Mouse (Mus musculus): ENCODE data around the gene Rsg1. TPM values are rescaled to one million over a fixed set of nuclear protein-coding genes. Genes with fewer than 3 reads are reported as not detected.

The Rsg1 gene
- polyA plus RNA-seq, 2 experiments, result 0.56 to 0.78 TPM

DNA sequence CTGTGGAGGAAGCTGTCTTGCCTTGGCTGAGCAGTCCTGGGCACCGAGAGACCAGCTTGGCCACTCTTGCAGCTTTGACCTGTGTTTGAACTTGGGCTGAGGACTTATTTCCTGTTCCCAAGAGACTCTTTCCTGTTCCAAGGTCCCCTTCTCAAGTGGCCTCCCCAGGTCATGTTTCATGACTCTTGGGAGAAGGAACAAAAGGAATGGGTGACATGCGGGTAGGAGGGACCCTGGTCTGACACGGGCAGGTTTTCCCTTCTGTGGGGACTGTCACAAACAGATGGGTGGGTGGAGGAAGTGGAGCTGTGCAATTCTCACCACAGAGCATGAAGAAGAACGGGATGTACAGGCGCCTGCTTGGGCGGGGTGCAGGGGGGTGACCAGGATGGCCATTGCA is 58.0 kb downstream of the Rsg1 start:
- TF ChIP-seq EP300 (IDR thresholded peaks at IDR 0.05; ENCODE audit: low read depth) (no peak), CTCF (IDR thresholded peaks at IDR 0.05; ENCODE audit: low read depth) (no peak)
- no peak for DNase-seq (ENCODE audit: low read depth in 3 of 3, low spot score in 3 of 3)
- H3K9me3 ChIP-seq (ENCODE audit: control insufficient read depth, low read length), result no peaks in the 10 kb centered on the region
- H3K36me3 ChIP-seq (replicated peaks; ENCODE audit: control insufficient read depth, insufficient read depth, low read depth), result no peaks in the 10 kb centered on the region
- H3K27me3 ChIP-seq (ENCODE audit: control insufficient read depth, insufficient read depth, low read length), result no peaks in the 10 kb centered on the region; the same call in 1 of the 2 replicates
- H3K4me3 ChIP-seq (ENCODE audit: insufficient read depth in 1 of 2, low read depth in 2 of 2, low read length in 2 of 2), result no peak overlapping the region
- no peaks in the 10 kb centered on the region for H3K4me1 ChIP-seq (replicated peaks; ENCODE audit: control insufficient read depth in 2 of 2, insufficient read depth in 2 of 2, low read length in 1 of 2)
- H3K4me2 ChIP-seq (ENCODE audit: low read depth), result no peak overlapping the region
- H3K27ac ChIP-seq, result no peak overlapping the region
- H3K9ac ChIP-seq (replicated peaks), result no peak overlapping the region
- 22% methylated on average over 6 of the region's 6 CpGs for WGBS (ENCODE audit: insufficient replicate concordance)
- ATAC-seq (ENCODE audit: insufficient read depth), result peak; percentile 24; the same call in 1 of the 2 replicates

DNA sequence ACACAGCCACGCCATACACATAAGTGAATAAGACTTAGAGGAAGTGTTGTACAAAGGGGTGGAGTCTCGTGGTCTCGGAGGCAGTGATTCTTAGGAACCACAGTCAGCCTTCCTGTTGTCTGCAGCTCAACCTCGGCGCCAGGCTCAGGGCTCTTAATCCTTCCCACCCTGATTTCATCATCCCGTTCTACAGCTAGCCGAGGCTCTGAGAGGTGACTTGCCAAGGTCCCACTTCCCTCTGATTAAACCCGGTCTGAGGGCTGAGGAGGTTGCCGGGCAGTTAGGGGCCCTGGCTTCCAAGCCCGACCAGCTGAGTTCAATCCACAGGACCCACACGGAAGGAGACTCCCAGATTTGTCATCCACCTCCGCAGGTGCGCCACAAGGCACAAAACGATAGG is 59.1 kb downstream of the Rsg1 start:
- DNase-seq (ENCODE audit: low read depth in 3 of 3, low spot score in 3 of 3) (no peak), ATAC-seq (ENCODE audit: insufficient read depth) (peak; percentile 13; the same call in 1 of the 2 replicates)
- Histone ChIP-seq H3K4me2 (ENCODE audit: low read depth) (no peak overlapping the region), H3K9ac (replicated peaks) (no peak overlapping the region), H3K4me1 (replicated peaks; ENCODE audit: control insufficient read depth in 2 of 2, insufficient read depth in 2 of 2, low read length in 1 of 2) (peaks cover 0 to 7% of the 10 kb centered on the region in 2 experiments; a peak in 1 of 4 replicates), H3K27ac (no peak overlapping the region), H3K36me3 (replicated peaks; ENCODE audit: control insufficient read depth, insufficient read depth, low read depth) (no peaks in the 10 kb centered on the region), H3K9me3 (ENCODE audit: control insufficient read depth, low read length) (no peaks in the 10 kb centered on the region), H3K27me3 (ENCODE audit: control insufficient read depth, insufficient read depth, low read length) (no peaks in the 10 kb centered on the region; the same call in 1 of the 2 replicates), H3K4me3 (ENCODE audit: insufficient read depth in 1 of 2, low read depth in 2 of 2, low read length in 2 of 2) (no peak overlapping the region)
- TF ChIP-seq CTCF (IDR thresholded peaks at IDR 0.05; ENCODE audit: low read depth) (no peak), EP300 (IDR thresholded peaks at IDR 0.05; ENCODE audit: low read depth) (no peak)
- 5% methylated on average over 14 of the region's 14 CpGs for WGBS (ENCODE audit: insufficient replicate concordance)

DNA sequence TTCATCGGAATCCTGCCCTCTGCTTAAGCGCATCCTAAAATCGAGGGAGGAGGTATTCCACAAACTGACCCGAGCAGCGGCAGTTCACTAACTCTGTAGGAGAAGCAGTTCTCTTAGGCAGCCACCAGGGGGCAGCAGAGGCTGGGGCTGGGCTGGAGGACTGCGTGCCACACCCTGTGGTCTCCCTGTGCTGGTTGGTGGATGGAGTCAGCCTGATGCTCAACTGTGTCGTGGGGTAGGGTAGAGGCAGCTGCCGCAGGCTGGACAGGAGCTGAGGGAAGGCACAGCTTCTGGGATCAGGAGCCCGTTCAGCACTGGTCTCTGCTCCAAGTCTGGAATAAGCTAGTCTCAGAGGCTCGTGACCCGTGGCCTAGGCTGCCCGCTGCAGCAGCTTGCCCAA is 59.5 kb downstream of the Rsg1 start:
- no peaks in the 10 kb centered on the region for H3K36me3 ChIP-seq (replicated peaks; ENCODE audit: control insufficient read depth, insufficient read depth, low read depth)
- no peak overlapping the region for H3K9ac ChIP-seq (replicated peaks)
- H3K9me3 ChIP-seq (ENCODE audit: control insufficient read depth, low read length), result no peaks in the 10 kb centered on the region
- H3K4me1 ChIP-seq (replicated peaks; ENCODE audit: control insufficient read depth in 2 of 2, insufficient read depth in 2 of 2, low read length in 1 of 2), result peaks cover 0 to 9% of the 10 kb centered on the region in 2 experiments; a peak in 1 of 4 replicates
- no peak overlapping the region for H3K27ac ChIP-seq
- H3K4me3 ChIP-seq (ENCODE audit: insufficient read depth in 1 of 2, low read depth in 2 of 2, low read length in 2 of 2), result no peak overlapping the region
- no peak overlapping the region for H3K4me2 ChIP-seq (ENCODE audit: low read depth)
- peak in 2 of 3 experiments; percentile 34 to 51 for DNase-seq (ENCODE audit: low read depth in 3 of 3, low spot score in 3 of 3)
- TF ChIP-seq CTCF (IDR thresholded peaks at IDR 0.05; ENCODE audit: low read depth) (peak; percentile 100), EP300 (IDR thresholded peaks at IDR 0.05; ENCODE audit: low read depth) (no peak)
- no peaks in the 10 kb centered on the region; the same call in 1 of the 2 replicates for H3K27me3 ChIP-seq (ENCODE audit: control insufficient read depth, insufficient read depth, low read length)
- ATAC-seq (ENCODE audit: insufficient read depth), result peak; percentile 29
- 14% methylated on average over 12 of the region's 12 CpGs for WGBS (ENCODE audit: insufficient replicate concordance)

DNA sequence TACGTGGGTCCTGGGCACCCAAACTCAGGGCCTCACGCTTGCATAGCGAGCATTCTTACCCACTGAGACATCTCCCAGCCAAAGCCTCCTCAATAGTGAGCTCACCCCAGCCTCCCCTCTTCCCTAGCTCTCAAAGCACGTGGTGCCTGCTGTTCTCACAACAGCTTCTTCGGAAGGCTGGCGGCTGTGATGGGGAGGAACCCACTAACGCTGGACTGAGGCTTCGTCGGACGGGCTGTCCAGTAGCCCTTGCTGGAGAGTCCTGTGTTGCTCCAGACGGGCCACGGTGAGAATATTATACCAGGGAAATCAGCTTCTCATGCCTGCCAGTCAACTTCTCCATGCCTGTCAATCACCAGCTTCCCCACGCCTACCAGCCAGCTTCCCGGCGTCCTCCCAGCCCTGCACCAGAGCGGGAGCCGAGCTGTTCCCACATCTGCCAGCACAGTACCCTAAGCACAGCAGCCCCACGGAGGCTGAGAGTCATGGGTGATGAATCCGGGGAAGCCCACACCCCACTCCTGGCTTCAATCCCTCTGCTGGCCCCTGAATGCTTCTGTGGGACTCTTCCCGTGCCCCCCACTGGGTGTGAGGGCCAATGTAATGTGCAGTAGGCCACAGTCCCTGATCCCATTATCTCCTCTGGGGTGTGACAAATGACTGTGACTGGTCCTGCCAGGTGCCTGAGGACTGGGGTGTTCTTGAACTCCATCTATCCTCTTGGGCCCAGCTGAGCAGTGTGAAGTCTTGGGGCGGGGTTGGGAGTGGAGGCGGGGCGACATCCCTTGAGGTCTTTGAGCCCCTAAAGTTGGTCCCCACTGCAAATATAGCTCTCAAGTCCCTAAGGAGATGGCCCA is 61.0 kb downstream of the Rsg1 start:
- no peak overlapping the region for H3K9ac ChIP-seq (replicated peaks)
- ATAC-seq (ENCODE audit: insufficient read depth), result no peak
- DNase-seq (ENCODE audit: low read depth in 3 of 3, low spot score in 3 of 3), result no peak
- peaks cover 0 to 15% of the 10 kb centered on the region in 2 experiments; a peak in 2 of 4 replicates for H3K4me1 ChIP-seq (replicated peaks; ENCODE audit: control insufficient read depth in 2 of 2, insufficient read depth in 2 of 2, low read length in 1 of 2)
- no peak overlapping the region for H3K4me2 ChIP-seq (ENCODE audit: low read depth)
- no peak overlapping the region for H3K4me3 ChIP-seq (ENCODE audit: insufficient read depth in 1 of 2, low read depth in 2 of 2, low read length in 2 of 2)
- H3K36me3 ChIP-seq (replicated peaks; ENCODE audit: control insufficient read depth, insufficient read depth, low read depth), result no peaks in the 10 kb centered on the region
- 39% methylated on average over 23 of the region's 23 CpGs for WGBS (ENCODE audit: insufficient replicate concordance)
- TF ChIP-seq EP300 (IDR thresholded peaks at IDR 0.05; ENCODE audit: low read depth) (no peak), CTCF (IDR thresholded peaks at IDR 0.05; ENCODE audit: low read depth) (no peak)
- no peaks in the 10 kb centered on the region for H3K9me3 ChIP-seq (ENCODE audit: control insufficient read depth, low read length)
- no peak overlapping the region for H3K27ac ChIP-seq
- H3K27me3 ChIP-seq (ENCODE audit: control insufficient read depth, insufficient read depth, low read length), result no peaks in the 10 kb centered on the region; the same call in 1 of the 2 replicates

Other genes starting within 250 kb of the Rsg1 start
- 17.9 and 21.6 TPM in 2 replicates for gene Atp13a2, start 227.1 kb upstream of the Rsg1 start, polyA plus RNA-seq (2012; rRNA removed)
- 11.4 and 14.1 TPM in 2 replicates for gene Atp13a2, start 227.1 kb upstream of the Rsg1 start, polyA plus RNA-seq (2014; fragmentation: Nextera tagmentation; extraction: Ambion mirVana)
- gene Mfap2, start 203.5 kb upstream of the Rsg1 start, polyA plus RNA-seq (2012; rRNA removed), result 7.1 and 10.5 TPM in 2 replicates
- gene Mfap2, start 203.5 kb upstream of the Rsg1 start, polyA plus RNA-seq (2014; fragmentation: Nextera tagmentation; extraction: Ambion mirVana), result 11.0 and 11.6 TPM in 2 replicates
- gene Crocc, start 153.4 kb upstream of the Rsg1 start, polyA plus RNA-seq (2012; rRNA removed), result 1.3 and 1.7 TPM in 2 replicates
- gene Crocc, start 153.4 kb upstream of the Rsg1 start, polyA plus RNA-seq (2014; fragmentation: Nextera tagmentation; extraction: Ambion mirVana), result 0.35 and 0.53 TPM in 2 replicates
- gene Necap2, start 135.6 kb upstream of the Rsg1 start, polyA plus RNA-seq (2012; rRNA removed), result 58.9 and 60.3 TPM in 2 replicates
- 88.7 and 99.5 TPM in 2 replicates for gene Necap2, start 135.6 kb upstream of the Rsg1 start, polyA plus RNA-seq (2014; fragmentation: Nextera tagmentation; extraction: Ambion mirVana)
- 0.03 TPM in 1 of 2 replicates, not detected in the other for gene Spata21, start 125.6 kb upstream of the Rsg1 start, polyA plus RNA-seq (2012; rRNA removed)
- gene Spata21, start 125.6 kb upstream of the Rsg1 start, polyA plus RNA-seq (2014; fragmentation: Nextera tagmentation; extraction: Ambion mirVana), result not detected in 2 replicates
- 13.3 and 14.2 TPM in 2 replicates for gene Szrd1, start 74.2 kb upstream of the Rsg1 start, polyA plus RNA-seq (2012; rRNA removed)
- 14.3 and 17.2 TPM in 2 replicates for gene Szrd1, start 74.2 kb upstream of the Rsg1 start, polyA plus RNA-seq (2014; fragmentation: Nextera tagmentation; extraction: Ambion mirVana)
- gene Fbxo42, start 66.0 kb upstream of the Rsg1 start, polyA plus RNA-seq (2012; rRNA removed), result 7.5 and 8.3 TPM in 2 replicates
- gene Fbxo42, start 66.0 kb upstream of the Rsg1 start, polyA plus RNA-seq (2014; fragmentation: Nextera tagmentation; extraction: Ambion mirVana), result 17.6 and 20.6 TPM in 2 replicates
- gene Arhgef19, start 25.5 kb downstream of the Rsg1 start, polyA plus RNA-seq (2012; rRNA removed), result 0.88 and 0.92 TPM in 2 replicates
- 0.57 and 0.72 TPM in 2 replicates for gene Arhgef19, start 25.5 kb downstream of the Rsg1 start, polyA plus RNA-seq (2014; fragmentation: Nextera tagmentation; extraction: Ambion mirVana)
- 1.6 TPM in 2 replicates for gene Epha2, start 87.3 kb downstream of the Rsg1 start, polyA plus RNA-seq (2012; rRNA removed)
- 0.29 and 0.45 TPM in 2 replicates for gene Epha2, start 87.3 kb downstream of the Rsg1 start, polyA plus RNA-seq (2014; fragmentation: Nextera tagmentation; extraction: Ambion mirVana)
- gene Fam131c, start 154.3 kb downstream of the Rsg1 start, polyA plus RNA-seq (2012; rRNA removed), result 0.03 and 0.09 TPM in 2 replicates
- 0.09 TPM in 1 of 2 replicates, not detected in the other for gene Fam131c, start 154.3 kb downstream of the Rsg1 start, polyA plus RNA-seq (2014; fragmentation: Nextera tagmentation; extraction: Ambion mirVana)
- gene Clcnka, start 184.8 kb downstream of the Rsg1 start, polyA plus RNA-seq (2012; rRNA removed), result not detected in 2 replicates
- gene Clcnka, start 184.8 kb downstream of the Rsg1 start, polyA plus RNA-seq (2014; fragmentation: Nextera tagmentation; extraction: Ambion mirVana), result not detected in 2 replicates
- gene Clcnkb, start 202.1 kb downstream of the Rsg1 start, polyA plus RNA-seq (2012; rRNA removed), result not detected in 2 replicates
- gene Clcnkb, start 202.1 kb downstream of the Rsg1 start, polyA plus RNA-seq (2014; fragmentation: Nextera tagmentation; extraction: Ambion mirVana), result not detected in 2 replicates
- 0.06 and 0.11 TPM in 2 replicates for gene Hspb7, start 206.8 kb downstream of the Rsg1 start, polyA plus RNA-seq (2012; rRNA removed)
- gene Hspb7, start 206.8 kb downstream of the Rsg1 start, polyA plus RNA-seq (2014; fragmentation: Nextera tagmentation; extraction: Ambion mirVana), result not detected in 2 replicates
- gene Srarp, start 222.1 kb downstream of the Rsg1 start, polyA plus RNA-seq (2012; rRNA removed), result not detected in 2 replicates
- gene Srarp, start 222.1 kb downstream of the Rsg1 start, polyA plus RNA-seq (2014; fragmentation: Nextera tagmentation; extraction: Ambion mirVana), result not detected in 2 replicates
- 8.7 and 9.1 TPM in 2 replicates for gene Zbtb17, start 230.7 kb downstream of the Rsg1 start, polyA plus RNA-seq (2012; rRNA removed)
- 5.1 and 7.1 TPM in 2 replicates for gene Zbtb17, start 230.7 kb downstream of the Rsg1 start, polyA plus RNA-seq (2014; fragmentation: Nextera tagmentation; extraction: Ambion mirVana)